Mouse (Mus musculus): Measurements from ENCODE around the gene Ephb3. TPM values are rescaled to one million over a fixed set of nuclear protein-coding genes. Genes with fewer than 3 reads are reported as not detected.
A peak's percentile ranks its signal among the peaks of the same experiment; 100 is the strongest.

The Ephb3 gene
- total RNA-seq, 2 experiments from 2014 or later: 1.2 to 1.3 TPM

- peak; percentile 48 to 68 for DNase-seq
Measured at GRCm38 (mm10) chr16:21246391-21247036, 42.0 kb downstream of the Ephb3 start.

- DNase-seq: no peak
Measured at GRCm38 (mm10) chr16:21247037-21247432, 42.5 kb downstream of the Ephb3 start.

- DNase-seq: peak; percentile 85 to 89
Measured at GRCm38 (mm10) chr16:21247871-21248712, 43.5 kb downstream of the Ephb3 start.

- no peak for DNase-seq
Measured at GRCm38 (mm10) chr16:21248713-21249531, 44.4 kb downstream of the Ephb3 start.

- DNase-seq: no peak
Measured at GRCm38 (mm10) chr16:21252401-21252955, 47.9 kb downstream of the Ephb3 start.

GRCm38 (mm10) chr16:21255574-21256304 lies 51.2 kb downstream of the Ephb3 start:
- DNase-seq: no peak

- no peak for DNase-seq
Measured at GRCm38 (mm10) chr16:21256514-21257305, 52.2 kb downstream of the Ephb3 start.

- no peak for DNase-seq
Measured at GRCm38 (mm10) chr16:21265417-21265816, 60.9 kb downstream of the Ephb3 start.

GRCm38 (mm10) chr16:21269775-21270174 lies 65.2 kb downstream of the Ephb3 start:
- DNase-seq: no peak

- no peak for DNase-seq
Measured at GRCm38 (mm10) chr16:21271773-21272247, 67.3 kb downstream of the Ephb3 start.

GRCm38 (mm10) chr16:21272748-21273147 lies 68.2 kb downstream of the Ephb3 start:
- DNase-seq: no peak

Small RNA genes within 50 kb of the gene (microRNA-seq; reads per million reads assigned to microRNA genes)
- not detected for gene Mir7680

Other genes with a start within 250 kb of the Ephb3 start
- gene Teddm3, start 50.8 kb upstream of the Ephb3 start, total RNA-seq (2021): not detected
- 10 to 100 TPM; 23.6 to 24.4 TPM for gene Vps8, start 218.4 kb downstream of the Ephb3 start, total RNA-seq (2021)